In genomic region chr19:40687291-40687927, GRCm38 (mm10) we compare ENCODE assay signal across 14 mouse cellular contexts.
DNase-seq lines count a peak whose midpoint lies in the region; ATAC-seq and TF ChIP-seq lines count a peak whose summit lies in the region.
"Had no signal": no experiment of that assay in that cellular context is flagged by ENCODE, and none has a peak within 500 bp of the region (broad histone marks: within the 10 kb centered on the region; RNA-seq: fewer than 3 reads in every experiment).

No protein-coding gene starts in this region.

- 70% methylated on average over 4 of the region's 4 CpGs for WGBS in lung, embryonic 14.5 days
- 67% methylated on average over 4 of the region's 4 CpGs for whole genome bisulfite sequencing in lung, adult 2 months
- 79% methylated on average over 4 of the region's 4 CpGs for WGBS in midbrain, postnatal 0 days

- H3K4me1 ChIP-seq in lung, embryonic 14.5 days (ENCODE audit: insufficient read depth) = no peaks in the 10 kb centered on the region
- H3K4me1 ChIP-seq in lung, adult 2 months (ENCODE audit: control insufficient read depth, insufficient read depth, low read length) = peaks cover 22% of the 10 kb centered on the region
- no peaks in the 10 kb centered on the region for H3K4me1 ChIP-seq in midbrain, postnatal 0 days (ENCODE audit: insufficient read depth, low read length)
- H3K4me1 ChIP-seq: limb, embryonic 10.5 days had no signal

- no peaks in the 10 kb centered on the region for H3K27me3 ChIP-seq in lung, embryonic 14.5 days (ENCODE audit: insufficient read depth, low read length)
- H3K27me3 ChIP-seq in splenic B cell, adult 2 months (ENCODE audit: control insufficient read depth, insufficient read depth, low read length, poor library complexity, severe bottlenecking) = no peaks in the 10 kb centered on the region
- H3K27me3 ChIP-seq in midbrain, postnatal 0 days (ENCODE audit: insufficient read depth, low read length) = no peaks in the 10 kb centered on the region
- H3K27me3 ChIP-seq: heart, embryonic 15.5 days; liver, embryonic 15.5 days had no signal

- H3K4me2 ChIP-seq in lung, embryonic 14.5 days = no peak overlapping the region
- no peak overlapping the region for H3K4me2 ChIP-seq in midbrain, postnatal 0 days (ENCODE audit: low read depth, low read length, poor library complexity, severe bottlenecking)
- H3K4me2 ChIP-seq: heart, embryonic 15.5 days; liver, embryonic 15.5 days; midbrain, embryonic 11.5 days had no signal

- no peak for ATAC-seq in lung, embryonic 14.5 days (ENCODE audit: insufficient read depth)
- no peak for ATAC-seq in midbrain, postnatal 0 days (ENCODE audit: low FRiP score)
- ATAC-seq: hindbrain, embryonic 16.5 days had no signal

- no peak overlapping the region for H3K9ac ChIP-seq in lung, embryonic 14.5 days
- no peak overlapping the region for H3K9ac ChIP-seq in midbrain, postnatal 0 days (replicated peaks; ENCODE audit: low read length, poor library complexity, severe bottlenecking)
- H3K9ac ChIP-seq: heart, embryonic 15.5 days; liver, embryonic 15.5 days had no signal

- TF ChIP-seq CTCF in lung, embryonic 14.5 days (IDR thresholded peaks at IDR 0.05; ENCODE audit: low read depth) = no peak
- TF ChIP-seq CTCF in lung, adult 2 months (IDR thresholded peaks at IDR 0.05; ENCODE audit: insufficient read depth, low read length) = no peak
- no peak for TF ChIP-seq CTCF in midbrain, postnatal 0 days (IDR thresholded peaks at IDR 0.05)

- H3K36me3 ChIP-seq in lung, embryonic 14.5 days (ENCODE audit: insufficient read depth) = no peaks in the 10 kb centered on the region
- H3K36me3 ChIP-seq in splenic B cell, adult 2 months (ENCODE audit: control insufficient read depth, insufficient read depth, low read length, poor library complexity, severe bottlenecking) = no peaks in the 10 kb centered on the region
- no peaks in the 10 kb centered on the region for H3K36me3 ChIP-seq in midbrain, postnatal 0 days (ENCODE audit: insufficient read depth, low read length)
- H3K36me3 ChIP-seq: heart, embryonic 15.5 days; limb, embryonic 10.5 days; liver, embryonic 15.5 days had no signal

- DNase-seq in lung, embryonic 14.5 days = peak; percentile 40
- no peak for DNase-seq in lung, adult 2 months
- DNase-seq in T-cell, adult 2 months (ENCODE audit: low spot score) = peak; percentile 43
- DNase-seq in lung, postnatal 25 days (ENCODE audit: low spot score) = peak; percentile 57
- DNase-seq in splenic B cell, adult 2 months (ENCODE audit: low read depth, low spot score) = peak; percentile 72
- no peak for DNase-seq in midbrain, postnatal 0 days (ENCODE audit: low spot score)
- DNase-seq in urinary bladder, postnatal 25 days (ENCODE audit: low spot score) = no peak
- DNase-seq: adrenal gland, postnatal 25 days had no signal

- H3K9me3 ChIP-seq in lung, embryonic 14.5 days (ENCODE audit: low read depth, low read length) = no peaks in the 10 kb centered on the region
- no peaks in the 10 kb centered on the region for H3K9me3 ChIP-seq in midbrain, postnatal 0 days (ENCODE audit: low read length)
- H3K9me3 ChIP-seq: heart, embryonic 15.5 days; limb, embryonic 10.5 days; liver, embryonic 15.5 days had no signal

- H3K4me3 ChIP-seq in lung, embryonic 14.5 days (ENCODE audit: low read depth, low read length) = no peak overlapping the region
- no peak overlapping the region for H3K4me3 ChIP-seq in lung, adult 2 months (replicated peaks; ENCODE audit: extremely low read depth, low read depth, low read length)
- H3K4me3 ChIP-seq in midbrain, postnatal 0 days (ENCODE audit: low read depth, low read length) = no peak overlapping the region
- H3K4me3 ChIP-seq: heart, embryonic 15.5 days; layer of hippocampus, adult 2 months; limb, embryonic 10.5 days; liver, embryonic 15.5 days had no signal

- no peak for TF ChIP-seq POLR2A in lung, adult 2 months (IDR thresholded peaks at IDR 0.05; ENCODE audit: borderline replicate concordance, extremely low read depth, low read depth, low read length)

- no peak overlapping the region for H3K27ac ChIP-seq in lung, embryonic 14.5 days (ENCODE audit: low read depth)
- H3K27ac ChIP-seq in midbrain, postnatal 0 days (ENCODE audit: low read depth, low read length) = no peak overlapping the region
- H3K27ac ChIP-seq: heart, embryonic 15.5 days; layer of hippocampus, adult 2 months; limb, embryonic 10.5 days; liver, embryonic 15.5 days had no signal

Comparison
In these comparisons a context has a peak if more than half of its experiments do, and no peak if none do; other contexts are left out.
1. DNase-seq: peak in lung, embryonic 14.5 days (single experiment), T-cell, adult 2 months (single experiment), lung, postnatal 25 days (single experiment) and splenic B cell, adult 2 months (single experiment); none in lung, adult 2 months (single experiment), midbrain, postnatal 0 days (single experiment) and urinary bladder, postnatal 25 days (single experiment).